Mouse (Mus musculus): ENCODE data around the gene Spef1. TPM values are rescaled to one million over a fixed set of nuclear protein-coding genes. Genes with fewer than 3 reads are reported as not detected.

Gene Spef1
- polyA plus RNA-seq, 1 experiment from 2014 or later, result 9.0 TPM

DNA sequence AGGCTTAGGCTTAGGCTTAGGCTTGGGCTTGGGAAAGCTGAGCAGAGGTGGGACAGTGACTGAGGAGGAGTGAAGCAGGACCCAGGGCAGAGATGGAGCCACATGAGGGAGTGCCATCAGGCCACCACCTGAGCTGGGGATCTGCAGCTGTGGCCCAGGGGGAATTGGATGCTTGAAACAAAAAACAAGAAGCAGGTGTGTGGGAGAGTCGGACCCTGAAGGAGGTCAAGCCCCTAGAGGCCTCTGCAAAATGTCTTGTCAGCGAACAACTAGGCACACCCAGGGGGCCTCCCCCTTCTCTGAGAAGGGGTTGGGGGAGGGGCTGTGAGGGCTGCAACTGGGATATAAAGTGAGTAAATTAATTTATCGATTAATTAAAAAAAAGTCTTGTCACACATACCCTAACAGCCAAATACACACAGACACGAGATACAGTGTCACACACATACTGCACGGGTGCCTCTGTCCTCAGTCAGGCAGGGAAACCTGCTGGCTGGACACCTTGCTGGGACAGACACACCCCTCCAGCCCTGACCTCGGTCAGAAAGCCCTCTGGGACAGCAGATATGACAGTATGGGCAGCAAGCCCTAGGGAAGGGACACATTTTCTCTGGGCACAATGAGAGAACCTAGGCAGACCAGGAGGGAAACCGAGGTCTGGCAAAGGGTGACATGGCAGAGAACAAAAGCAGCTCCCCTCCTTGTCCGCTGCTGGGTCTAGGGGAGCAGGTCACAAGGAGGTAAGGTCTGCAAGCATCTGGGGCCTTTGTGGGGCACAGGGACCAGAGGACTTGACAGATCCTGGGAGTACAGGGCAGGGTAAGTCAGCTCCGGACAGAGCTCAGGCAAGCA, 60.9 kb downstream of the Spef1 start:
- H3K9ac ChIP-seq, result no peak overlapping the region
- H3K27me3 ChIP-seq (replicated peaks), result 0 out of 2 replicates have a peak, but pooled peaks cover 2% of the 10 kb centered on the region
- peak overlapping the region; percentile 88; the same call in 1 of the 2 replicates for H3K4me2 ChIP-seq (replicated peaks)
- 40% methylated on average over 9 of the region's 9 CpGs for WGBS
- no peaks in the 10 kb centered on the region for H3K9me3 ChIP-seq
- no peaks in the 10 kb centered on the region for H3K36me3 ChIP-seq
- H3K4me1 ChIP-seq, result peaks cover 15% of the 10 kb centered on the region
- no peak overlapping the region for H3K4me3 ChIP-seq
- H3K27ac ChIP-seq, result no peak overlapping the region
- ATAC-seq (ENCODE audit: low FRiP score, low read depth), result no peak

GRCm38 (mm10) chr2:131125157-131125963, 61.7 kb downstream of the Spef1 start:
- H3K4me1 ChIP-seq, result peaks cover 15% of the 10 kb centered on the region
- no peak overlapping the region for H3K4me2 ChIP-seq (replicated peaks)
- no peaks in the 10 kb centered on the region for H3K36me3 ChIP-seq
- no peak overlapping the region for H3K4me3 ChIP-seq
- no peaks in the 10 kb centered on the region for H3K9me3 ChIP-seq
- ATAC-seq (ENCODE audit: low FRiP score, low read depth), result no peak
- H3K27me3 ChIP-seq (replicated peaks), result 0 out of 2 replicates have a peak, but pooled peaks cover 2% of the 10 kb centered on the region
- H3K27ac ChIP-seq, result no peak overlapping the region
- 90% methylated on average over 9 of the region's 9 CpGs for WGBS
- no peak overlapping the region for H3K9ac ChIP-seq

DNA sequence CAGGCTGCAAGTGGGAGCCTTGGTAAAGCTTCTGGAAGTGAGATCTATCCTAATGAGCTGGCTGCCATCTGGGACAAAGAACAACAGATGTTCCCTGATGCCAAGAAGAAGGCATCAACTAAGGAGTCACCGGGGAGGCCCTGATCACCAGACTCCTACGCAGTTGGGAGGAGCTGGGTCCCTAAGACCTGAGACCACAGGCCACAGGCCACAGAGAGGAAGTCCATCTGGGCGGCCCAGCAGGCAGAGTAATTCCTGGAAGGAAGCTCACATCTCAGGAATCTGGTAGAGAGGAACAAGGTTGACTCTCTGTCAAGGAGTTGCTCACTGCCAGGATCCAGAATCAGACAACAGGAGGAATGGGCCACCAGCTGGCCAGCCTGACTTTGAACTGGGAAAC, 62.9 kb downstream of the Spef1 start:
- 69% methylated on average over 3 of the region's 3 CpGs for WGBS
- H3K9me3 ChIP-seq, result no peaks in the 10 kb centered on the region
- H3K4me3 ChIP-seq, result no peak overlapping the region
- H3K27ac ChIP-seq, result no peak overlapping the region
- no peak overlapping the region for H3K9ac ChIP-seq
- peaks cover 15% of the 10 kb centered on the region for H3K4me1 ChIP-seq
- H3K36me3 ChIP-seq, result no peaks in the 10 kb centered on the region
- 0 out of 2 replicates have a peak, but pooled peaks cover 2% of the 10 kb centered on the region for H3K27me3 ChIP-seq (replicated peaks)
- no peak overlapping the region for H3K4me2 ChIP-seq (replicated peaks)
- no peak for ATAC-seq (ENCODE audit: low FRiP score, low read depth)

Other genes starting within 250 kb of the Spef1 start
- gene Gfra4, start 144.2 kb downstream of the Spef1 start, polyA plus RNA-seq (2016; fragmentation: Nextera tagmentation; extraction: Ambion mirVana), result 9.6 and 11.9 TPM in 2 replicates
- gene Adam33, start 123.5 kb downstream of the Spef1 start, polyA plus RNA-seq (2016; fragmentation: Nextera tagmentation; extraction: Ambion mirVana), result 0.98 and 1.2 TPM in 2 replicates
- 0.11 and 0.13 TPM in 2 replicates for gene Siglec1, start 100.5 kb downstream of the Spef1 start, polyA plus RNA-seq (2016; fragmentation: Nextera tagmentation; extraction: Ambion mirVana)
- 6.1 and 6.9 TPM in 2 replicates for gene Hspa12b, start 60.0 kb downstream of the Spef1 start, polyA plus RNA-seq (2016; fragmentation: Nextera tagmentation; extraction: Ambion mirVana)
- gene Gm11037, start 53.8 kb downstream of the Spef1 start, polyA plus RNA-seq (2016; fragmentation: Nextera tagmentation; extraction: Ambion mirVana), result not detected in 2 replicates
- 98.8 and 104 TPM in 2 replicates for gene 1700037H04Rik, start 27.2 kb downstream of the Spef1 start, polyA plus RNA-seq (2016; fragmentation: Nextera tagmentation; extraction: Ambion mirVana)
- 19.3 and 21.1 TPM in 2 replicates for gene Cenpb, start 7.2 kb downstream of the Spef1 start, polyA plus RNA-seq (2016; fragmentation: Nextera tagmentation; extraction: Ambion mirVana)
- gene Cdc25b, start 333 bp downstream of the Spef1 start, polyA plus RNA-seq (2016; fragmentation: Nextera tagmentation; extraction: Ambion mirVana), result 97.0 and 99.5 TPM in 2 replicates
- 30.7 and 36.3 TPM in 2 replicates for gene Ap5s1, start 19.8 kb upstream of the Spef1 start, polyA plus RNA-seq (2016; fragmentation: Nextera tagmentation; extraction: Ambion mirVana)
- 9.5 and 10.3 TPM in 2 replicates for gene Mavs, start 46.8 kb upstream of the Spef1 start, polyA plus RNA-seq (2016; fragmentation: Nextera tagmentation; extraction: Ambion mirVana)
- gene Pank2, start 75.2 kb upstream of the Spef1 start, polyA plus RNA-seq (2016; fragmentation: Nextera tagmentation; extraction: Ambion mirVana), result 55.3 and 56.1 TPM in 2 replicates
- gene Rnf24, start 165.6 kb upstream of the Spef1 start, polyA plus RNA-seq (2016; fragmentation: Nextera tagmentation; extraction: Ambion mirVana), result 16.5 and 18.7 TPM in 2 replicates

All from neural tube, embryonic 12.5 days (tissue).